Mouse (Mus musculus): ENCODE measurements around the gene Gale. TPM values are rescaled to one million over a fixed set of nuclear protein-coding genes. Genes with fewer than 3 reads are reported as not detected.
A peak's percentile ranks its signal among the peaks of the same experiment; 100 is the strongest.

The Gale gene
- total and polyA plus RNA-seq, 3 experiments = 23.8 to 40.5 (median 32.9) TPM

- H3K36me3 ChIP-seq (replicated peaks in 1 of 2; ENCODE audit: control insufficient read depth in 1 of 2, insufficient read depth in 1 of 2, low read length in 1 of 2) = peaks cover 27 to 50% of the 10 kb centered on the region in 2 experiments
- no peak for DNase-seq (ENCODE audit: extremely low read depth)
- TF ChIP-seq MEF2A (IDR thresholded peaks at IDR 0.05; ENCODE audit: borderline replicate concordance, low read depth, low read length) (peak; percentile 70; the same call in 1 of the 2 replicates), JUND (conservative IDR thresholded peaks at IDR 0.05; ENCODE audit: low read depth, low read length) (no peak), JUN (IDR thresholded peaks at IDR 0.05; ENCODE audit: insufficient read depth, low read depth, low read length) (peak; percentile 61)
- H3K27me3 ChIP-seq (replicated peaks) = no peaks in the 10 kb centered on the region
- in situ Hi-C loops (cut with MboI; ENCODE audit: low pct_ligation_motif_present, low pct_unique_long_range_greater_than_20kb, low sequenced_read_pairs) = loop anchor here (10.0 kb wide), 1 partner anchor 57 kb away; no protein-coding TSS in a partner anchor
- H3K9ac ChIP-seq (ENCODE audit: insufficient read depth, low read depth) = no peak overlapping the region
- no peak overlapping the region for H3K4me2 ChIP-seq (ENCODE audit: insufficient read depth, low read depth, poor library complexity, severe bottlenecking)
- no peak overlapping the region for H3K27ac ChIP-seq (ENCODE audit: insufficient read depth, low read depth)
- no peaks in the 10 kb centered on the region for H3K79me2 ChIP-seq (replicated peaks; ENCODE audit: control insufficient read depth, extremely low read depth, insufficient read depth, poor library complexity, severe bottlenecking)
- H3K4me1 ChIP-seq (ENCODE audit: control insufficient read depth in 1 of 2, insufficient read depth in 2 of 2) = peaks cover 3 to 20% of the 10 kb centered on the region in 2 experiments; a peak in 3 of 4 replicates
- no peaks in the 10 kb centered on the region for H3K9me3 ChIP-seq (replicated peaks; ENCODE audit: low read length)
- no peak overlapping the region for H3K4me3 ChIP-seq (replicated peaks in 1 of 3; ENCODE audit: low read depth in 2 of 3, low read length in 2 of 3, poor library complexity in 1 of 3)
- dilution Hi-C loops (cut with MboI; ENCODE audit: extremely low pct_ligation_motif_present, extremely low pct_unique_long_range_greater_than_20kb, low sequenced_read_pairs) = no loop called here
Observed at GRCm38 (mm10) chr4:135942193-135942592, 21.3 kb upstream of the Gale start.

GRCm38 (mm10) chr4:135943389-135943788 is 20.1 kb upstream of the Gale start:
- Histone ChIP-seq H3K27ac (ENCODE audit: insufficient read depth, low read depth) (no peak overlapping the region), H3K4me3 (replicated peaks in 1 of 3; ENCODE audit: low read depth in 2 of 3, low read length in 2 of 3, poor library complexity in 1 of 3) (no peak overlapping the region), H3K79me2 (replicated peaks; ENCODE audit: control insufficient read depth, extremely low read depth, insufficient read depth, poor library complexity, severe bottlenecking) (no peaks in the 10 kb centered on the region), H3K36me3 (replicated peaks in 1 of 2; ENCODE audit: control insufficient read depth in 1 of 2, insufficient read depth in 1 of 2, low read length in 1 of 2) (peaks cover 25 to 44% of the 10 kb centered on the region in 2 experiments), H3K4me2 (ENCODE audit: insufficient read depth, low read depth, poor library complexity, severe bottlenecking) (no peak overlapping the region), H3K4me1 (ENCODE audit: control insufficient read depth in 1 of 2, insufficient read depth in 2 of 2) (peaks cover 3 to 30% of the 10 kb centered on the region in 2 experiments; a peak in 3 of 4 replicates), H3K9ac (ENCODE audit: insufficient read depth, low read depth) (no peak overlapping the region), H3K27me3 (replicated peaks) (no peaks in the 10 kb centered on the region), H3K9me3 (replicated peaks; ENCODE audit: low read length) (no peaks in the 10 kb centered on the region)
- dilution Hi-C loops (cut with MboI; ENCODE audit: extremely low pct_ligation_motif_present, extremely low pct_unique_long_range_greater_than_20kb, low sequenced_read_pairs) (no loop called here), in situ Hi-C loops (cut with MboI; ENCODE audit: low pct_ligation_motif_present, low pct_unique_long_range_greater_than_20kb, low sequenced_read_pairs) (loop anchor here (10.0 kb wide), 1 partner anchor 59 kb away; no protein-coding TSS in a partner anchor)
- no peak for TF ChIP-seq TCF12 (IDR thresholded peaks at IDR 0.05; ENCODE audit: low read depth, low read length)
- no peak for TF ChIP-seq IRF4 (IDR thresholded peaks at IDR 0.05; ENCODE audit: low read depth, low read length)
- TF ChIP-seq SIN3A (IDR thresholded peaks at IDR 0.05; ENCODE audit: low read length) = no peak
- no peak for TF ChIP-seq SMC3 (IDR thresholded peaks at IDR 0.05; ENCODE audit: low read depth, low read length)
- TF ChIP-seq USF1 (IDR thresholded peaks at IDR 0.05; ENCODE audit: low read depth, low read length) = no peak
- no peak for TF ChIP-seq MAFK (IDR thresholded peaks at IDR 0.05; ENCODE audit: insufficient replicate concordance, low read length)
- TF ChIP-seq RCOR1 (conservative IDR thresholded peaks at IDR 0.05; ENCODE audit: low read depth, low read length) = no peak
- no peak for TF ChIP-seq NRF1 (IDR thresholded peaks at IDR 0.05; ENCODE audit: low read depth, low read length)
- no peak for TF ChIP-seq MAZ (IDR thresholded peaks at IDR 0.05; ENCODE audit: low read depth, low read length)
- no peak for TF ChIP-seq MAX (IDR thresholded peaks at IDR 0.05; ENCODE audit: low read length)
- no peak for TF ChIP-seq ZMIZ1 (IDR thresholded peaks at IDR 0.05; ENCODE audit: low read depth, low read length)
- TF ChIP-seq ELF1 (IDR thresholded peaks at IDR 0.05; ENCODE audit: low read depth, low read length) = no peak
- TF ChIP-seq POLR2AphosphoS2 (IDR thresholded peaks at IDR 0.05; ENCODE audit: low read depth, low read length) = no peak
- no peak for DNase-seq (ENCODE audit: extremely low read depth)

All from CH12.LX (cell line).